Mouse (Mus musculus) spleen, postnatal 36 days (tissue): ENCODE measurements around the gene Trpm8.

ENCODE experiments used
- DNase-seq, 2 experiments: peaks; one replicate each; pipeline ENCODE4 v3.0.0; 2022; ENCODE audit warnings: low spot score in 2 of 2, mixed read lengths in 1 of 2

Trpm8 gene

DNA sequence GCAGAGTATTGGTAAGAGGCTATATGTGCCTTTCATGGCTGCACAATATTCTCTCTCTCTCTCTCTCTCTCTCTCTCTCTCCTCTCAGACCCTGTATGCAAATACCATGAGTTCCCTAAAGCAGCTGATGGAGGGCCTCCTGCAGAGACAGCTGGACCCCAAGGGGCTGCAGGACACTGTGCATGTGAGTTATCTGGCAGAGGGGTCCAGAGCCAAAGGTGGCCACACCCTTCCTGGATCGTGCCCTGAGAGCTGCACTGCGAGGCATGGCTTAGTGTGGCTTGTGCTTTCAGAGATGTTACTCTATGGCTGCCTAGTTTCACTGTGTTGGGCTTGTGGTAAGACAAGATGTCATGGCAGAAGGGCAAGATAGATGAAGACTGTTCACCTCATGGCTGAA is 29.8 kb upstream of the Trpm8 start:
- no peak for DNase-seq

DNA sequence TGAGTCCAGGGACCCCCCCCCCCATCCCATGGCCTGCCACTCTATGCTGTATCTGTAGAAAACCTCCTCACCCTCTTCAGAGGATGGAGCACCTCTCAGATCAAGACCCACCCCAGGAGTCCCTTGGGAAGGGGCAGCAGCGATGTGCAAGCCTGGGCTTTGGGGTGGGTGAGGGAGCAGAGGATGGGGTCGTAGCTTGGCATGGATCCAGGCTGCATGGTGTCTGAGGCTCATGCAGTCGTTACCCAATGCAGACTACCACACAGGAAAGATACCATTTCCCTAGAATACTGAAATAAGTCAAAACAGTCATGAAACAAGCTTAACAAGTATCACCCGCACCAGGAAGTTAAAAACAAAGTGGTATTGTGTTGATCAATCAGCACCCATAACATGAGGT is 28.8 kb upstream of the Trpm8 start:
- no peak for DNase-seq

GRCm38 (mm10) chr1:88249596-88249995 is 27.9 kb upstream of the Trpm8 start:
- no peak for DNase-seq

DNA sequence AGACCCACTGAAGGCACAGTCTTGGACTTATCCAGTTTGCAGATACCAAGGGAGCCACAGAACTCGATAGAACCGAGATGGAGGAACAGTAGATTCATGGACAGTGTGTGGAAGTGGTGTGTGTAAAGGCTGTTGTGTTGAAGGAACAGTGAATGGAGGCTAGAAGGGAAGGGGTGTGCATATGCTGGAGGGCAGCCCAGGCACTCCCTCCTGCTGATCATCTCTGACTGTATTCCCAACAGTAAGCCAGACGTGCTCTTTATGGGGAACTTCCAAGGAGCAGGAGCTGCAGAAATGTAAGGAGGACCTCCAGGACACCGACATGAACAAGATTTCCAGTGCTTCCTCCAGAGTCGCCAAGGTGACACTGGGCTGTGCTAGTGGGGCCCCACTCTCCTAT is 27.4 kb upstream of the Trpm8 start:
- DNase-seq = no peak

GRCm38 (mm10) chr1:88253106-88253505 is 24.4 kb upstream of the Trpm8 start:
- no peak for DNase-seq

DNA sequence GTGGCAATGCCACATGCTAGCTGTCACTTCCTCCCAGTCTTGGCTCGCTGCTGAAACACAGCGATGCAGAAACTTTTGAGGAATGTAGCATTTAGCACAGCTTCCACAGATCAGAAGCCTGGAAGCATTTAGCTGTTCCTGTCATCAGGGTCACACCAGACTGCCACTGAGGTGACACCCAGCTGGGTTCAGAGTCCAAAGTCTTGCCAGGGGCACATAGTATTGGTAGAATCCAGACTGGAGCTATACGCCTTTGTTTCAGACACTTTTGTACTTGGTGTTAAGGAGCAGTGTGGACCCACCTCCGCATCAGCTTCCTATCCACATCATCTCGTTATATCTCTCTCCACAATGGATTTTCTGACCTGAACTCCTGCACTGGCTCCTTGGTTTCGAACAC is 23.9 kb upstream of the Trpm8 start:
- no peak for DNase-seq

DNA sequence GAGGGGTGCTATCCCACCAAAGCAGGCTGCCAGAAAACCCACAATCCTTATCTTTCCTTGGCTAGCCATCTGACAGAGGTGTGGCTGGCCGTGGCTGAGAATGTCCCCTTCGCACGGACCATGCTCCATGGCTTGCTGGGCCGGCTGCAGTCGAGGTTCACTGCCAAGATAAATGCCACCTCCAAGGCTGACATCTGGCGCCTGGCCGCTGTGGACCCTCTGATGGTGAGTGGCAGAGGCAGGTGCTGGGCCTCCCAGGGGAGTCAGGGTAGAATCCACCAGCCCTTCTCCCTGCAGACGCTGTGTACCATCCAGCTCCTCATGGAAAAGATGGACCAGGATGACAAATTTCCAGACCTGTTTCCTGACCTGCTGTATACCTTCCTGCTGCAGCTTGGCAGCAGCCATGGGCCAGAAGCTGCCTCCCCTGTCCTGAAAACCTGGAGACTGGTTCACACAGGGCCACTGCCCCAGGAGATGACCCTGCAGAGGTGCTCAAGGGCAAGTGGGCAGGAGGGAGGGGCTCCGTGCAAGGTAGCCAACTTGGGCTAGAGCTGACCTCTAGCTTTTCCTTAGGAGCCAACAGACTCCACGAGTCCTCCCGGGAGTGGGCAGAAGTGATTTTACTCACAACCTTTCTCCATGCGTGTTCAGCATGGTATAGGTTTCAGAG is 22.5 kb upstream of the Trpm8 start:
- no peak for DNase-seq

GRCm38 (mm10) chr1:88255466-88255857 is 22.0 kb upstream of the Trpm8 start:
- no peak for DNase-seq

GRCm38 (mm10) chr1:88255989-88256754 is 21.3 kb upstream of the Trpm8 start:
- no peak for DNase-seq

DNA sequence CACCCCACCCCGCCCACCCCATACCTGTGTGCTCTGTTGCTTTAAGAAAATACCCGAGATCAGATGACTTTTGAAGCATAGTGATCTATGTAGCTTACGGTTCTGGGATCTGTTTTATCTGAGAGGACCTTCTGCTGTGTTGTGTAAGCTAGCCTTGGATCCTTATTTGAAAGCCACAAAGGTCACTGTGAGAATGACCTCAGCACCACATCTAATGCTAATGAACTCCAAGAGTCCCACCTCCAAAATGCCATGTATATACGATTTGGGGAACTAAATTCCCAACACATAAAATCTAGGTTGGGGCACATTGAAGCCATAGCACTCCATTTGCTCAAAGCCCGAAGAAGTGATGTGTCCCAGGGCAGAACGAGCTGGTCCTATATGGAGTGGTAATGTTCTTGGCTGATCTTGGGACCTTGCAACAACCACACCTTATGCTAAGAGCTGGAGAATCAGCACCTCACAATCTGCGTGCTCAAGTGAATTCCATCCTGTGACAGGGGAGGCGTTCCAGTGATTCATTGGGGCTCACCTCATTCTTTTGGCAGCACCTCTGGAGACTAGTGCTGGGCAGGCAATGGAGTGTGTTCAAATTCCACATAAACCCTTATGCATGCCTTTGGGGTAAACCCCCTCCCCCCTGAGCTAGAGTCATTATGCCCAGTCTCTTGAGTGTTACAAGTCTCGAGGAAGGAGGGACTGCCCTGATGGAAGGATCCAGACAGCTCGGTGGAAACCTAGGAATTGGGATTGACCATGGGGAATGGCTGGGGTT is 20.4 kb upstream of the Trpm8 start:
- DNase-seq = no peak

GRCm38 (mm10) chr1:88257681-88258080 is 19.8 kb upstream of the Trpm8 start:
- DNase-seq = no peak

- no peak for DNase-seq
These were observed 19.1 kb upstream of the Trpm8 start for GRCm38 (mm10) chr1:88258361-88258760.

DNA sequence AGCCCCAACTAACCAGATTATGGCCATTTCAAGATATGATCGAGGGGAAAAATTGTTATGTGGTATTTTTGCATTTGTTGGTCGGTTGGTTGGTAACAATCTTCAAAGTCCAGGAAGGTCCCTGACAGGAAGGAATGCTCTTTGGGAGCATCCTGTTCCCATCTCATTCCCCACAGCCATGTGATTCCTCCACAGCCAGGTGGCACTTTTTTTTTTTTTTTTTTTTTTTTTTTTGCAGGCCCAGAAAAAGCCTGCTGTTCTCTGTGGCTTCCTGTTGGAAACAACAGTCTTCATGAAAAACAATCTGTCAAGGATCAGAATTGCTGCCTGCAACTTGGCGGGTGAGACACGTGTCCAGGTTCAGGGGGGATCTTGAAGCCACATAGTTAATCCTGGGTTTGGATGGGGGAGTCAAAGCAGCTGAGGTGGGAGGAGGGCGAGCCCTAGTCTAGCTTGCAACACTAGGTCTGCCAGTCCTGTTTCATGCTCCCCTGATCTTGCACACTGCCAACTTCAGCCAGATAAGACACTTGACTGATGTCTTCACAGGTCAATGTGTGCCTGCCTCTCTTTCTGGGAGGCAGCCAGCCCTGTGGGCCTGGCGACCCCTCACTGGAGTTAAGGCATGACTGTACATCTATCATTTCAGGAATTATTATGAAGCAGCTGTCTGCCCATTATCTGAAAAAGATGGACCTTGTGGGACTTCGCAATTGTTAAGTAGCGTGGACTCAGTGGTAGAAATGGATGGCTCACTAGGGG is 18.4 kb upstream of the Trpm8 start:
- DNase-seq = no peak

DNA sequence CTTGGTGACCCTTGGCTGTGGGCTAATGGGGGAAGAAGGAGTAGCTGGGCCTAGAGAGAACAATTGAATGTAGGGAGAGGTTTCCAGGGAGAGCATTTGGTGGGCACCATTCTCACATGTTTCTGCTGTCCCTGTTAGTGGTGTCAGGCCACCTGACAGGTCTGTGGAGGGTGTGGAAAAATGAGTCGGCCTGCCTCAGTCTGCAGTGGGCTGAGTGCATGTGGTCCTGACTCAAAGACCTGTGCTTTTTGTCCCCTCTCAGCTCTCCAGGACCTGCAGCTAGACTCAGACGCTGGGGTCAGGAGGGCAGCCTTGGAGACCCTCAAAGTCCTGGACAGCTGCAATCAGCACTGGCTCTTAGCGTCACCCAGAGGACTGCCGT is 17.8 kb upstream of the Trpm8 start:
- no peak for DNase-seq

DNA sequence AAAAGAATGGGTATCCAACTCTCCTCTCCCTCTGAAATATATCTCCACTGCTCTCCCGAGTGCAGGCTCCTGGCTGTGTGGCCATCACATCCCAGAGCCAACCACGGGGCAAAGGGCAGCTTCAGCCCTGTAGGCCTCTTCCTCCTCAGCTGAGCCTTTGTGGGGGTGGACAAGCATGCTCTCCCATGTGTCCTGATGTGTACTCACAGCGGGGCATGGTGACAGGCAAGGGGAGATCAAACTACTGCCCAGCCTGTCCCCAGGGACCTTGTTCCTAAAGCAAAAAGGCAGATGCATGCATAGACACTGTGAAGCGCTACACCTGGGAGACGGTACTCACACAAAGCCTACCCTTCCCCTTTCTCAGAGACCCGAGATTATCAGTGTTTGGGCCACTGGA is 17.3 kb upstream of the Trpm8 start:
- DNase-seq = no peak

DNA sequence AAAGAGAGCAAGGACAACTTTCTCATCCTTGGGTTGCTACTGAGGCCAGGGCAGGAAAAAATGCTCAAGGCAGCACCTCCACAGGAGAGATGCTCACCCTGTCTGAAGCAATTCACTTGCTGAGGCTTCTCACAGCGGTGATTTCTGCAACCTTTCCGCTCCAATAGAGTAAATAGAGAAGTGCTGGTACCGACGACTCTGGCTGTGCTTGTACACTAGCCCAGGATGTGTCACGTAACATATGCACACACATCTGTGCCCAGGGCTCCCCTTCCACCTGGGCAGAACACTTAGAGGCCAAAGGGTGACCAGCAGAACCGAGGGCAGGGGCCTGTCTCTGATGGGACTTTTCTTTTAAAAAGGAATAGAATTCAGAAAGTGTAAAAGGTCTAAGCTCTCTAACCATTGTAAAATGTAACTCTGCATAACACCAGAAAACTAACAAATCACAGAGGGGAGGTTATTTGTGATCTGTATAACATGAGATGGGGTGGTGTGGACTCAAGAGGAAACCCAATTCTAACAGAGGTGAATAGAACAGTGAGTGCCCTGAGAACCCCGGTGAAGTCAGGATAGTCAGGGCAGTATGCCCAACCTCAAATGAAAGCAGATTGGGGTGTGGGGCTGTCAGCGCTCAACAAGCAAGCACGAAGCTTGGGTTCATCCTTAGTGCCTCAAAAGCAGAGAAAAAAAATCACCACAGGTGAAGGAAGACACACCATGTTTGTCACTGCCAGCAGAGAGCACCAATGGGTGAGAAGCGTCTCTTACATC is 16.7 kb upstream of the Trpm8 start:
- no peak for DNase-seq

DNA sequence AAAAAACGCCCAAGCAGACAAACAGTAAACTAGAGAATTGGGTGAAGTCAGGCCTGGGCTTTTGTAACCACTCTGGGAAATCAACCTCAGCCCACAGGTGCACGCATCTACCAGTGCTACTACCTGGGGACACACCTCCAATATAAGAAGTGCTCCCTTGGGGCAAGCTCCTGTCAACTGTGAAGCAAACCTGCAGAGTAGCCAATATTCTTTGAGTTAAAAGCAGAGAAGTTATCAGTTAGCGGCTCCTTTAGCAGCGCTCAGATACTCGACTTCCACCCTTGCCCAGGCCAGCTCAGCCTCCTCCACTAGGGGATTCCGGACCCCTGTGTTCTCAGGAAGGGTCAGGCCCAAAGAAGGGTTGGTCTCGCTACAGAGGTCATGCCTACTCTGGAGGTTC is 15.8 kb upstream of the Trpm8 start:
- DNase-seq = no peak

DNA sequence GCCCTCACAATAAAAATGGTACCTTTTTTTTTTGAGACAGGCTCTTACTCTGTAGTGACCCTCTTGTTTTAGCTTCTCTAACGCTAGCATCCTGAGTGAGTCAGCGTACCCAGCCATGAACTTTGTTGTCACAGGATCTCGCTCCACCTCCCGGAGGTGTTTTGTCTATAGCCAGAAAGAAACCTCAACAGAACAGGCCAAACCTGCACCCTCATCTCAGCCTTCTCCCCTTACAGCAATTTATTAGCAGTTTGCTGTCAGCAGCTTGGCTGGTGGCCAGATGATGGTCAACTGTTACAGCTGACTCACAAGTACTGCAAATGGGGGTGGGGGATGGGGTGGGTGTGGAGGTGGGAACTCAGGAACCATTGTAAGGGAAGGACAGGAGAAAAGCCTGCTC is 15.2 kb upstream of the Trpm8 start:
- DNase-seq = no peak

DNA sequence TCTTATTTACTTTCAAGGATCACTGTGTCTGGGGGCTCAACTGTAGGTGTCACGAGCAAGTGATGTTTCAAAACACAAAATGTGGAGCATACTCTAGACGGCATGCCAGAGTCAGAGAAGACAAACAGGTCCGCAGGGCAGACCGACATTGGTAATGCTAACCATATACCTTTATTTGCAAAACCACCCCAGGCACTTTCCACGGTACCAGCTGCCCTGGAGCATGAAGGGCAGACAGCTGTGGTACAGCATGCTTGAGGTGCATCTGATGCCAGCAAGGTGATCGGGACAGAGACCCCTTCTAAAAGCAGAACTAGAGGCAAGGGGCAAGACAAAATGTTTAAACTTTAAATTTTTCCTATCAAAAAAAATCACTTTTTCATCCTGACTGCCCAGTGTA is 14.5 kb upstream of the Trpm8 start:
- DNase-seq = no peak

- DNase-seq = no peak
These were observed 13.7 kb upstream of the Trpm8 start for GRCm38 (mm10) chr1:88263778-88264177.

GRCm38 (mm10) chr1:88264237-88264868 is 13.1 kb upstream of the Trpm8 start:
- no peak for DNase-seq
